Mouse (Mus musculus) kidney, adult 2 months (tissue): ENCODE data around the gene Dis3l2.

Experiments
- CTCF ChIP-seq: fragments of 200-500 bp; conservative IDR thresholded peaks from 2 replicates; pipeline ENCODE4 v1.5.1; 2011; ENCODE audit warnings: low read depth, mild to moderate bottlenecking, control low read depth, low read length, moderate library complexity, mixed read lengths; ENCODE audit not compliant: insufficient read depth, insufficient read length
- POLR2A ChIP-seq: fragments of 200-500 bp; IDR thresholded peaks from one replicate; pipeline ENCODE4 v1.6.1; 2011; ENCODE audit warnings: low read depth, low read length, control low read depth

DNA sequence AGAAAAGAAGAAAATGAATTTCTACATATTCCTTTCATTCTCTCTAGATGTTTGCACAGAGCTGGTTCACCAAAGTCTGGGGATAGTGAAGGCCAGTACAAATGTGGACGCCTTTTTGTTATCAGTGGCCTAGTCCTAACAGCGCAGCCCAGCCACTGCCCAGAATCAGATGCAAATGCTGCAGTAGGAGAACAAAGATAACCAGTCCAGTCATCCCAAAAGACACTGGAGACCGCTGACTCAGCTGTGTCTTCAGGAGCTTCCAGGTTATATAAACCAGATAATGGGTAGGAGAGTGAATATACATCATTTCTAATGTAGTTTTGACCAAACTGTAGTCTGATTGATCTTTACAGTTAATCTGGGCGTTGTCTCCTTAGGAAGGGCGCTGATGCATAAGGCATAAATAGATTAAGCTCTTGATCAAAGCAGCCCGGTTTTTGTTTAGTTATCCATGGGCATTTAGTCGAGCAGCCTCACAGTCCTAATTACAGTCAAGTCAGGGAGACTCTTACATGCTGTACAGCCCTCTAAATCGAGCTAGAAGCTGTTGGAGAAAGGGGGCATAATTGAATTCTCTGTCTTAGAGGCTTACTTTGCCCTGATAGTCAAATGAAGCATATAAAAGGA is 212.9 kb downstream of the Dis3l2 start:
- TF ChIP-seq CTCF (no peak), POLR2A (no peak)
